Mouse (Mus musculus): ENCODE results near the gene Rdh1. TPM values are rescaled to one million over a fixed set of nuclear protein-coding genes. Genes with fewer than 3 reads are reported as not detected.
"Not testable (repeated sequence)": the region's sequence is repeated elsewhere in the genome, so short reads cannot be mapped to it uniquely, and the experiment has no call there.

Gene Rdh1
- polyA plus RNA-seq, 1 experiment from 2014 or later: 0.64 TPM

- no peaks in the 10 kb centered on the region for H3K9me3 ChIP-seq
- ATAC-seq (ENCODE audit: insufficient number of reproducible peaks, low FRiP score, low TSS enrichment, low read depth): no peak
- H3K4me3 ChIP-seq: no peak overlapping the region
- no peaks in the 10 kb centered on the region for H3K27me3 ChIP-seq
- H3K4me1 ChIP-seq: no peaks in the 10 kb centered on the region
- no peaks in the 10 kb centered on the region for H3K36me3 ChIP-seq
- no peak overlapping the region for H3K27ac ChIP-seq
- 76% methylated on average over 2 of the region's 2 CpGs for WGBS
- H3K4me2 ChIP-seq: no peak overlapping the region
- no peak overlapping the region for H3K9ac ChIP-seq
Observed at GRCm38 (mm10) chr10:127801612-127802011, 42.1 kb downstream of the Rdh1 start.

- H3K36me3 ChIP-seq: no peaks in the 10 kb centered on the region
- no peak overlapping the region for H3K4me3 ChIP-seq
- H3K4me1 ChIP-seq: no peaks in the 10 kb centered on the region
- H3K9me3 ChIP-seq: no peaks in the 10 kb centered on the region
- ATAC-seq (ENCODE audit: insufficient number of reproducible peaks, low FRiP score, low TSS enrichment, low read depth): no peak
- no peaks in the 10 kb centered on the region for H3K27me3 ChIP-seq
- no peak overlapping the region for H3K4me2 ChIP-seq
- 76% methylated on average over 5 of the region's 5 CpGs for WGBS
- H3K27ac ChIP-seq: no peak overlapping the region
- no peak overlapping the region for H3K9ac ChIP-seq
Observed at GRCm38 (mm10) chr10:127802236-127802635, 42.7 kb downstream of the Rdh1 start.

- H3K9ac ChIP-seq: no peak overlapping the region
- H3K27me3 ChIP-seq: no peaks in the 10 kb centered on the region
- H3K9me3 ChIP-seq: no peaks in the 10 kb centered on the region
- H3K4me1 ChIP-seq: no peaks in the 10 kb centered on the region
- H3K36me3 ChIP-seq: no peaks in the 10 kb centered on the region
- 75% methylated on average over 7 of the region's 7 CpGs for WGBS
- no peak overlapping the region for H3K4me3 ChIP-seq
- H3K27ac ChIP-seq: no peak overlapping the region
- no peak overlapping the region for H3K4me2 ChIP-seq
- no peak for ATAC-seq (ENCODE audit: insufficient number of reproducible peaks, low FRiP score, low TSS enrichment, low read depth)
Observed at GRCm38 (mm10) chr10:127804416-127804815, 44.9 kb downstream of the Rdh1 start.

GRCm38 (mm10) chr10:127815888-127816287 is 56.4 kb downstream of the Rdh1 start:
- no peaks in the 10 kb centered on the region for H3K9me3 ChIP-seq
- H3K27me3 ChIP-seq: no peaks in the 10 kb centered on the region
- no peak overlapping the region for H3K27ac ChIP-seq
- no peaks in the 10 kb centered on the region for H3K4me1 ChIP-seq
- no peak for ATAC-seq (ENCODE audit: insufficient number of reproducible peaks, low FRiP score, low TSS enrichment, low read depth)
- no peak overlapping the region for H3K4me3 ChIP-seq
- no peak overlapping the region for H3K4me2 ChIP-seq
- H3K36me3 ChIP-seq: no peaks in the 10 kb centered on the region
- H3K9ac ChIP-seq: no peak overlapping the region

GRCm38 (mm10) chr10:127817268-127817910 is 57.9 kb downstream of the Rdh1 start:
- H3K27me3 ChIP-seq; H3K4me1 ChIP-seq; H3K4me2 ChIP-seq; ATAC-seq (ENCODE audit: insufficient number of reproducible peaks, low FRiP score, low TSS enrichment, low read depth); H3K27ac ChIP-seq; H3K4me3 ChIP-seq; H3K9ac ChIP-seq; H3K9me3 ChIP-seq; H3K36me3 ChIP-seq: not testable (repeated sequence)
- WGBS: 59% methylated on average over 4 of the region's 4 CpGs

Other genes with a start within 250 kb of the Rdh1 start
- 328 and 370 TPM in 2 replicates for gene Ndufa4l2, start 244.8 kb upstream of the Rdh1 start, polyA plus RNA-seq (2015; fragmentation: Nextera tagmentation; extraction: Ambion mirVana)
- 112 and 122 TPM in 2 replicates for gene Shmt2, start 237.3 kb upstream of the Rdh1 start, polyA plus RNA-seq (2015; fragmentation: Nextera tagmentation; extraction: Ambion mirVana)
- gene Nxph4, start 225.2 kb upstream of the Rdh1 start, polyA plus RNA-seq (2015; fragmentation: Nextera tagmentation; extraction: Ambion mirVana): 21.7 and 25.1 TPM in 2 replicates
- 146 and 148 TPM in 2 replicates for gene Lrp1, start 138.6 kb upstream of the Rdh1 start, polyA plus RNA-seq (2015; fragmentation: Nextera tagmentation; extraction: Ambion mirVana)
- 36.7 and 38.9 TPM in 2 replicates for gene Stat6, start 116.7 kb upstream of the Rdh1 start, polyA plus RNA-seq (2015; fragmentation: Nextera tagmentation; extraction: Ambion mirVana)
- 8.3 and 8.5 TPM in 2 replicates for gene Nemp1, start 92.8 kb upstream of the Rdh1 start, polyA plus RNA-seq (2015; fragmentation: Nextera tagmentation; extraction: Ambion mirVana)
- 23.7 and 24.4 TPM in 2 replicates for gene Nab2, start 91.2 kb upstream of the Rdh1 start, polyA plus RNA-seq (2015; fragmentation: Nextera tagmentation; extraction: Ambion mirVana)
- 0.24 and 0.37 TPM in 2 replicates for gene Myo1a, start 54.6 kb upstream of the Rdh1 start, polyA plus RNA-seq (2015; fragmentation: Nextera tagmentation; extraction: Ambion mirVana)
- 0.31 and 0.53 TPM in 2 replicates for gene Tac2, start 35.2 kb upstream of the Rdh1 start, polyA plus RNA-seq (2015; fragmentation: Nextera tagmentation; extraction: Ambion mirVana)
- 2.4 and 2.8 TPM in 2 replicates for gene Zbtb39, start 20.2 kb upstream of the Rdh1 start, polyA plus RNA-seq (2015; fragmentation: Nextera tagmentation; extraction: Ambion mirVana)
- gene Gpr182, start 8.0 kb upstream of the Rdh1 start, polyA plus RNA-seq (2015; fragmentation: Nextera tagmentation; extraction: Ambion mirVana): 1.4 and 1.6 TPM in 2 replicates
- gene Rdh16f1, start 66 bp downstream of the Rdh1 start, polyA plus RNA-seq (2015; fragmentation: Nextera tagmentation; extraction: Ambion mirVana): 2.6 and 3.8 TPM in 2 replicates
- not detected in 2 replicates for gene Rdh9, start 16.7 kb downstream of the Rdh1 start, polyA plus RNA-seq (2015; fragmentation: Nextera tagmentation; extraction: Ambion mirVana)
- gene Rdh16, start 41.4 kb downstream of the Rdh1 start, polyA plus RNA-seq (2015; fragmentation: Nextera tagmentation; extraction: Ambion mirVana): 0.04 TPM in 1 of 2 replicates, not detected in the other
- gene Rdh19, start 90.2 kb downstream of the Rdh1 start, polyA plus RNA-seq (2015; fragmentation: Nextera tagmentation; extraction: Ambion mirVana): not detected in 2 replicates
- not detected in 2 replicates for gene Rdh16f2, start 106.8 kb downstream of the Rdh1 start, polyA plus RNA-seq (2015; fragmentation: Nextera tagmentation; extraction: Ambion mirVana)
- not detected in 2 replicates for gene Rdh7, start 129.1 kb downstream of the Rdh1 start, polyA plus RNA-seq (2015; fragmentation: Nextera tagmentation; extraction: Ambion mirVana)
- gene Sdr9c7, start 138.8 kb downstream of the Rdh1 start, polyA plus RNA-seq (2015; fragmentation: Nextera tagmentation; extraction: Ambion mirVana): 16.4 and 16.8 TPM in 2 replicates
- not detected in 2 replicates for gene Hsd17b6, start 247.9 kb downstream of the Rdh1 start, polyA plus RNA-seq (2015; fragmentation: Nextera tagmentation; extraction: Ambion mirVana)